Mouse (Mus musculus): ENCODE data around the gene Aif1.

Aif1 gene

GRCm38 (mm10) chr17:35166352-35167035, 9.4 kb downstream of the Aif1 start:
- DNase-seq (ENCODE audit: low spot score in 2 of 2) = peak; percentile 71 to 83

- DNase-seq (ENCODE audit: low spot score in 2 of 2) = no peak
Observed at GRCm38 (mm10) chr17:35165451-35166155, 10.3 kb downstream of the Aif1 start.

- peak; percentile 95 to 97 for DNase-seq (ENCODE audit: low spot score in 2 of 2)
Observed at GRCm38 (mm10) chr17:35164568-35165450, 11.1 kb downstream of the Aif1 start, which contains the start of gene Prrc2a. Gene Prrc2a, minus strand, starts transcription at chr17:35164897.

- DNase-seq (ENCODE audit: low spot score in 2 of 2) = peak in 1 of 2 experiments; percentile 76
Observed at GRCm38 (mm10) chr17:35164218-35164567, 11.7 kb downstream of the Aif1 start.

GRCm38 (mm10) chr17:35163326-35164081, 12.4 kb downstream of the Aif1 start:
- no peak for DNase-seq (ENCODE audit: low spot score in 2 of 2)

- no peak for DNase-seq (ENCODE audit: low spot score in 2 of 2)
Observed at GRCm38 (mm10) chr17:35162730-35163129, 13.1 kb downstream of the Aif1 start.

GRCm38 (mm10) chr17:35162121-35162520, 13.7 kb downstream of the Aif1 start:
- no peak for DNase-seq (ENCODE audit: low spot score in 2 of 2)

- DNase-seq (ENCODE audit: low spot score in 2 of 2) = no peak
Observed at GRCm38 (mm10) chr17:35161421-35161820, 14.4 kb downstream of the Aif1 start.

GRCm38 (mm10) chr17:35159638-35160037, 16.2 kb downstream of the Aif1 start:
- DNase-seq (ENCODE audit: low spot score in 2 of 2) = no peak

- DNase-seq (ENCODE audit: low spot score in 2 of 2) = peak in 1 of 2 experiments; percentile 60
Observed at GRCm38 (mm10) chr17:35158850-35159593, 16.8 kb downstream of the Aif1 start.

GRCm38 (mm10) chr17:35157661-35158175, 18.1 kb downstream of the Aif1 start:
- peak in 1 of 2 experiments; percentile 59 for DNase-seq (ENCODE audit: low spot score in 2 of 2)

- peak in 1 of 2 experiments; percentile 60 for DNase-seq (ENCODE audit: low spot score in 2 of 2)
Observed at GRCm38 (mm10) chr17:35157254-35157653, 18.6 kb downstream of the Aif1 start.

- DNase-seq (ENCODE audit: low spot score in 2 of 2) = peak in 1 of 2 experiments; percentile 65
Observed at GRCm38 (mm10) chr17:35156461-35157200, 19.2 kb downstream of the Aif1 start.

- no peak for DNase-seq (ENCODE audit: low spot score in 2 of 2)
Observed at GRCm38 (mm10) chr17:35155451-35155850, 20.4 kb downstream of the Aif1 start.

GRCm38 (mm10) chr17:35154616-35155015, 21.3 kb downstream of the Aif1 start:
- DNase-seq (ENCODE audit: low spot score in 2 of 2) = peak in 1 of 2 experiments; percentile 60

- no peak for DNase-seq (ENCODE audit: low spot score in 2 of 2)
Observed at GRCm38 (mm10) chr17:35153931-35154330, 21.9 kb downstream of the Aif1 start.

- no peak for DNase-seq (ENCODE audit: low spot score in 2 of 2)
Observed at GRCm38 (mm10) chr17:35153077-35153476, 22.8 kb downstream of the Aif1 start.

- DNase-seq (ENCODE audit: low spot score in 2 of 2) = no peak
Observed at GRCm38 (mm10) chr17:35152121-35152520, 23.7 kb downstream of the Aif1 start.

GRCm38 (mm10) chr17:35147922-35148639, 27.8 kb downstream of the Aif1 start:
- no peak for DNase-seq (ENCODE audit: low spot score in 2 of 2)
